Mouse (Mus musculus): ENCODE data around the gene Slc35a3.
A peak's percentile ranks its signal among the peaks of the same experiment; 100 is the strongest.

The Slc35a3 gene

GRCm38 (mm10) chr3:116638572-116638971, 74.1 kb downstream of the Slc35a3 start:
- DNase-seq (ENCODE audit: low read depth), result no peak

- DNase-seq (ENCODE audit: low read depth), result no peak
Observed at GRCm38 (mm10) chr3:116637693-116638476, 74.7 kb downstream of the Slc35a3 start.

- no peak for DNase-seq (ENCODE audit: low read depth)
Observed at GRCm38 (mm10) chr3:116635799-116636198, 76.8 kb downstream of the Slc35a3 start.

- no peak for DNase-seq (ENCODE audit: low read depth)
Observed at GRCm38 (mm10) chr3:116634853-116635252, 77.8 kb downstream of the Slc35a3 start.

GRCm38 (mm10) chr3:116634091-116634490, 78.5 kb downstream of the Slc35a3 start:
- peak; percentile 33 for DNase-seq (ENCODE audit: low read depth)

GRCm38 (mm10) chr3:116632971-116633370, 79.7 kb downstream of the Slc35a3 start:
- DNase-seq (ENCODE audit: low read depth), result peak; percentile 58

- DNase-seq (ENCODE audit: low read depth), result no peak
Observed at GRCm38 (mm10) chr3:116631459-116631858, 81.2 kb downstream of the Slc35a3 start.

GRCm38 (mm10) chr3:116622641-116623040, 90.0 kb downstream of the Slc35a3 start:
- DNase-seq (ENCODE audit: low read depth), result no peak

GRCm38 (mm10) chr3:116620636-116621370, 91.8 kb downstream of the Slc35a3 start:
- peak; percentile 30 for DNase-seq (ENCODE audit: low read depth)
